Mouse (Mus musculus) megakaryocyte-erythroid progenitor cell, adult 5-6 weeks (primary cell): ENCODE measurements around the gene Cep164. TPM values are rescaled to one million over a fixed set of nuclear protein-coding genes. Genes with fewer than 3 reads are reported as not detected.
A peak's percentile ranks its signal among the peaks of the same experiment; 100 is the strongest.
"Not testable (repeated sequence)": the region's sequence is repeated elsewhere in the genome, so short reads cannot be mapped to it uniquely, and the experiment has no call there.

Experiments used
- ATAC-seq: replicated peaks from 2 replicates; pipeline ENCODE4 v1.8.0; 2016; ENCODE audit warnings: mild to moderate bottlenecking, inconsistent platforms; ENCODE audit not compliant: severe bottlenecking, poor library complexity, low FRiP score, low TSS enrichment
- total RNA-seq, 2 experiments: library from RNA; stranded (forward) in 1 of 2; stranded (reverse) in 1 of 2; fragments of 200-1000, 215-1000 nt in 1 of 2; fragments of >200 nt in 1 of 2; fragmentation: Nextera tagmentation in 1 of 2; gene quantifications; 2 replicates each; pipeline ENCODE4 v1.2.3; 2014 to 2017

The Cep164 gene
- total RNA-seq, 2 experiments from 2014 or later, result 11.1 to 30.3 TPM

GRCm38 (mm10) chr9:45793697-45794096 is 34.8 kb downstream of the Cep164 start:
- ATAC-seq, result no peak

DNA sequence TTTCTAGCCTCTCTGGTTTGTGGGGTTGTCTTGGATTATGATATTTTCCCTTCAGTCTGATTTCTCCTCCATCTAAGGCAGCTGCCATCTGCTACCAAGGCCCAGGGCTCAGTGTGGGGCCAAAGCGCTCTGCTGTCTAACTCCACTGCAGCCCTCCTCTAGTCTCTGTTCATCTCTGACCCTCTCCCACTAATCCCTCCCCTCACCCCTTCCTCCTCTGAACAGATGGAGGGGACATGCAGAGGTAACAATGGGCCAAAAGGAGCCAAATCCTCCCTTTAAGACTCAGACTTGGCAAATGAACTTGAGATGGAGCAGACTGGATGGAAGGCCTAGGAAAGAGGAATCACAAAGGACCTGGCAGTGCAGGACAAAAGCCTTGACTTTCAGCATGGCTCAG is 36.3 kb downstream of the Cep164 start:
- ATAC-seq, result no peak

DNA sequence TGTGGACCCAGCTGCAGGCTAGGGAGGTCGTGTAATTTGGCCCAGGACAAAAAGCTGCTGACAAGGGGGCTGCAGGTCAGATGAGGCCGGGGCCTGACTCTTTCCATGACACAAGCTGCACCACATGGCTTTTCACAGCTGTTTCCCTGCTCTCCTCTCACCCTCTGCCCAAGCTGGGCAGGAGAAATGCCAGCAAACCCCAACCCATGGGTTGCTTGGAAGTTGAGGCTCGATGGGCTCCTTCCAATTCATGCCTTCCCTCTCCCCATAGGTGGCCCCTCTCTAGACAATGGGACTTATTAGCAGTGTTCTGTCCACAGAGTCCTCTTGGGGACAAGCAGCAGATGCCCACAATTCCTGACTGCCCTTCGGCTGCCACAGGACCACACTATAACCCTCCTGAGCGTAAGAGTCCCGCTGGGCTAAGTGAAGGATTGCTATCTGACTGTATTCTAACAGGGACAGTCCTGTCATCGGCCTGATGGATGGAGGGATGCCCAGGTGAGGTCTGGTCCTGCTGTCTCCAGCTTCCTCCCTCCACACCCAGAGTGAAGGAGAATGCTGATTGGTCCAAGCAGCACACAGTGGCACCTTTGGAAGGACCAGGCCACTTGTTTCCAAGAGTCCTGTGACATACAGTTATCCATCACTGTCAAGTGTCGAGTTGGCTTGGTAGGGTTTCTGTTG is 36.9 kb downstream of the Cep164 start:
- ATAC-seq, result no peak

DNA sequence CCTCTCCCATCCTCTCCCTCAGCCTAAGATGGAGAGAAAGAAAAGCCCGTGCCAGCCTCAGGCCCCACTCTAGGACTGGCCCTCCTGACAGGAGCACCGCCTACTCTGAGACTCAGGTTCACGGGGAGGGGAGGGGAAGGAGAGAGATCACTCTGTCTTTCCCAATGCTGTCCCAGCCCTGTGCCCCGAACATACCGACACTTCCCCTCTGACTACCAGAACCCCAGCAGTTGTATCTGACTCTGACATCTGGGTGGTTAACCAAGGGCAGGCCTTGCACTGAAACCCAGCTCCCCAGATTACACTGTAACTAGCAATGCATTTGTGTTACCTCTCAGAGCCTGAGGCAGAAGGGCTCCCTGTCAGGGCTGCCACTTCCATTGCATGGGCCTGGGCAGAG is 40.1 kb downstream of the Cep164 start:
- peak; percentile 78 for ATAC-seq

- peak; percentile 62 for ATAC-seq
These were observed 40.9 kb downstream of the Cep164 start for GRCm38 (mm10) chr9:45787547-45787946.

- peak; percentile 49 for ATAC-seq
These were observed 41.4 kb downstream of the Cep164 start for GRCm38 (mm10) chr9:45787071-45787470.

- ATAC-seq, result no peak
These were observed 45.0 kb downstream of the Cep164 start for GRCm38 (mm10) chr9:45783249-45784069.

DNA sequence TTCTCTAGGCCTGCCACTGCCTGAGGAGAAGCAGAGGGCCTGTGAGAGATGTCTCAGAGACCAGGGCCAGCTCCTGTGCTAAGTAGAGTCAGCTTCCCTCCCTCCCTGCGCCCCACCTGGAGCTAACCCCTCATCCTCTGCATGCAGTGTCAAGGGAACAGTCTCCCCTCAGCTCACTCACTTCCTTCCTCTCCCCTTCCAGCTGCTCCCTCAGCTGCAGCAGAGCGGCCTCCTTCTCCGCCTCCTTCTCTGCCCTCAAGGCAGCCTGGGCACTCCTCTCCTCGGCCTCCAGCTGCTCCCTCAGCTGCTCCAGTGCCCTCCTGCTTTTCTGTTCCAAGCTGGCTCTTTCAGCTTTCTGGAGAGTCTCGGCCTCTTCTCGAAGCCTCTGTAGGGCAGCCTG is 49.3 kb downstream of the Cep164 start:
- no peak for ATAC-seq

DNA sequence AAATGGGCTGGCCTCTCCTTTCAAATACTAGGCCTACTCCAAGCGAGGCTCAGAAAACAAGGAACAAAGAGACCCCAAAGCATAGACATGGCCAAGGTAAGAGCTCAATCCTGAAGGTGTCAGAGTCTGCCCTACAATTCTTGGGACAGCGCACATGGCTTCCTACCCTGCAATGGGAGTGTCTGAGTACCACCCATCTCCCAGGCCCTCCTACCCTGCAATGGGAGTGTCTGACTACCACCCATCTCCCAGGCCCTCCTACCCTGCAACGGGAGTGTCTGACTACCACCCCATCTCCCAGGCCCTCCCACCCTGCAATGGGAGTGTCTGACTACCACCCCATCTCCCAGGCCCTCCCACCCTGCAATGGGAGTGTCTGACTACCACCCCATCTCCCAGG is 52.3 kb downstream of the Cep164 start:
- ATAC-seq, result not testable (repeated sequence)

- ATAC-seq, result 0 out of 2 replicates have a peak, but pooled peaks have one; percentile 46
These were observed 54.4 kb downstream of the Cep164 start for GRCm38 (mm10) chr9:45774088-45774487.

DNA sequence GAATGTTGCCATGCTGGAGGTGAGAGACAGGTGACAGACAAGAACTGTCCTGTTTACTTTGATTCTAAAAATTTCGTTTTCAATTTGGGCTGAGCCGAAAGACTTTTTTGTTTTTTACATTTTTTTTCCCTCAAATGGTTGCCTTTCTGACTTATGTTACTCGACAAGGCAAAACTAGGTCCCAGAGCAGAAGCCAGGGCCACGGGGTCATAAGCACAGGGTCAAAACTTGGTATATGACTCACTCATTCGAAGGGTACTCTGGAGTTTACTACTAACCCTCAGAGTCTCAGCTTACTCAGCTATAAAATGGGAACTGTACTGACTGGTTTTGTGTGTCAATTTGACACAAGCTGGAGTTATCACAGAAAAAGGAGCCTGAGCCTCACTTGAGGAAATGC is 58.9 kb downstream of the Cep164 start:
- no peak for ATAC-seq

GRCm38 (mm10) chr9:45768421-45768820 is 60.1 kb downstream of the Cep164 start:
- ATAC-seq, result no peak

DNA sequence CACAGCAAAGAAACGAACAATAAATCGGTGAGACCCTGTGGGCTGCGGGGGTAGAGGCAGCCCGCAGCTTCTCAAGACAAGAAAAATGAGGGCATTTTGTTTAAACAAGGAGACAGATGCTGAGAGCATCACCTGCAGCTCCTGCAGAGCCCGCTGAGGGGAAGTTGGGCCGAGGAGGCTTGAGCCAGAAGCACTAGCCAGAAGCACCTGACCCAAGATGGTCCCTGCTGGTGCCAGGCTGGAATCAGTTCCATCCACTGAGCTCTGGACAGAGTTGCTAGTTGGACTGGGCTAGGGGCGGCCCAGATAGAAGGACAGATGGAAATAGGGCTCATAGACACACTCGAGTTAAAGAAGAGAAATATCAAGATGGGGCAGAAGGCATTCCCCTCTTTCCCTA is 61.3 kb downstream of the Cep164 start:
- no peak for ATAC-seq

GRCm38 (mm10) chr9:45766195-45766594 is 62.3 kb downstream of the Cep164 start:
- ATAC-seq, result no peak

GRCm38 (mm10) chr9:45754452-45755091 is 73.9 kb downstream of the Cep164 start:
- ATAC-seq, result peak; percentile 57; the same call in 1 of the 2 replicates

GRCm38 (mm10) chr9:45749917-45750316 is 78.6 kb downstream of the Cep164 start:
- no peak for ATAC-seq

DNA sequence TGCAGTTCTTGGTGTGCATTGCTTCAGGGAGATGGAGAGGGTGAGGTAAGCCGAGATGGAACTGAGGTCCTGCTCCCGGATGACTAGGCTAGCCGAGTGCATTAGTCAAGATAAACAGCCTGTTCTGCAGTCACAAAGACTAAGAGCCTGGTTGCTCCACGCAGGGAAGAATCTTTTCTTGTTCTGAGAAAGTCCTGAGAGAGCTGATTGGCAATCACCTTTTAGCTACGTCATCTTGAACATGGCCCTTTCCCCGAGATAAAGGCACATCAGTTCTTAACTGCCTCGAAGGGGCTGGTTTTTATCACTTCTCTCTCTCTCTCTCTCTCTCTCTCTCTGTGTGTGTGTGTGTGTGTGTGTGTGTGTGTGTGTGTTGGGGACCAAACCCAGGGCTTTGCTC is 83.0 kb downstream of the Cep164 start:
- ATAC-seq, result peak; percentile 80

DNA sequence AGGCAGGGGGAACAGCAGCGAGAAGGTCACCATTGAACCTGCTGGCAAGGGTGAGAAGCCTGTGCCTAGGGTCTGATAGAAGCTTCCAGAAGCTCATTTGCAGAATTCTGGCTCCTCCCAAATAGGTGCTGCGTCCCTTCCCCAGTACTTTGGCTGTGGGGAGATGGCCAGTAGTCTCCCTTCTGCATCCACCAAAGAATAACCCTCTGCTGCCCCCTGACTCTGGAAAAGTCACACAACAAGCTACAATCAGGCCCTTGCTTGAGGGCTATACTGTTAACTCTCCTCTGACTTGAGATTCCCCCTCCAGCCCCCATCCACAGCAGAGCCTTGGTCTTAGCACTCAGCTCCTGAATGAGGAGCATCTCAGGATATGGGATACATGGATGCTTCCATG is 87.9 kb downstream of the Cep164 start:
- ATAC-seq, result no peak

DNA sequence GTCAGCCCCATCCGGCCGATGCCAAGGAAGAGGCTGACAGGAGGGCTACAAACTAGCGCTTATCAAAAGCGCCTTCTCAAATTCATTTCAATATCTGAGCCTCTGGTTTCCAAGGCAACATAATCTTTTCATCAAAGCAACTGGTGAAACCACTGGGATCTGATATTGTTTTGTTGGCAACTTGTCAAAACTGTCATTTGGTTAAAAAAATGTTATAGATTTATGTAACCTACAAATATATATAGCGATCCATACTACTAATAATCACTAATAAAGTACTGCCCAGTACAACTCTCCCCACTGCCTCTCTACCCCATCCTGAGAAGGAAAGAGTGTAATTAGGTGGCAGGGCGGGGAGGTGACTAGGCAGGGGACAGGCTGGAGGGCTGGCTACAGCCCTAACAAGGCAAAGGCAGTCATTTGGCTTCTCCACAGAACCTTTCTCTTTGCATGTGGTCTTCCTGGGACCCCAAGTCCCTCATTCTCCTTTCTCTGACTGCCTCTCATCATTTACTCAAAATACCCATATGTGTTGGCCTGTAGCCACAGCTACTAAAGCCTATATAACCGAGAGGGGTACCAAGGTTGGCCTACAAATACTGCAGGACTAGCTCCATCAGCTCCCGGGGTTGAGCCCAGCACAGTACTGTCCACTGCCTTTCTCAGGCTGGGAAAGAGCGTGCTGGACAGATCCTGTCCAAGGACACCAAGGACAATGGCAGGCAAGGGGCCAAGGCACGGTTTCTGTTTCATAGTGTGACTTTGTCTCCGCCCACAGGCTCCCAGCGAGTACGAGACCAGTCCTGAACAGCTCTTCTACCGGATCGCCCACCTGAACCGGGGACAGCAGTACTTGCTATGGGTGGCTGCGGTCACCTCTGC is 88.5 kb downstream of the Cep164 start:
- ATAC-seq, result no peak
